Mouse (Mus musculus) layer of hippocampus, adult 2 months (tissue): ENCODE results near the gene Fam122c. TPM values are rescaled to one million over a fixed set of nuclear protein-coding genes. Genes with fewer than 3 reads are reported as not detected.
A peak's percentile ranks its signal among the peaks of the same experiment; 100 is the strongest.
"Not testable (repeated sequence)": the region's sequence is repeated elsewhere in the genome, so short reads cannot be mapped to it uniquely, and the experiment has no call there.

Experiments
- DNase-seq, 2 experiments: peaks; one replicate each; pipeline ENCODE4 v3.0.0; 2022; ENCODE audit warnings: low spot score in 2 of 2
- H3K27ac ChIP-seq: fragments of 200-600 bp; 2 replicates; pipeline ENCODE4 v1.8.1; 2022
- H3K4me3 ChIP-seq: fragments of 200-600 bp; 2 replicates; pipeline ENCODE4 v1.8.1; 2022; ENCODE audit warnings: mild to moderate bottlenecking
- CTCF ChIP-seq: fragments of 200-600 bp; conservative IDR thresholded peaks from 2 replicates; pipeline ENCODE4 v1.8.1; 2022; ENCODE audit warnings: antibody characterized with exemption, mild to moderate bottlenecking, moderate library complexity
- long read RNA-seq, 2 experiments: library from polyadenylated mRNA; stranded (forward); transcript quantifications; one replicate each; pipeline ENCODE4 v2.0.0; 2021; ENCODE audit warnings: borderline mapping rate in 2 of 2
- total RNA-seq, 2 experiments: library from RNA; stranded (reverse); gene quantifications; 2 replicates each; pipeline ENCODE4 v1.2.3; 2021

Fam122c gene
- not detected for total RNA-seq
- long read RNA-seq, experiment 1: 0 reads
- long read RNA-seq, experiment 2: 0 reads

- DNase-seq: no peak
- H3K4me3 ChIP-seq: no peak within 1 kb of the TSS
- TF ChIP-seq CTCF: no peak
Measured at GRCm38 (mm10) chrX:53273124-53273523, at the start of gene Fam122c. TSS of gene Fam122c (plus strand) at chrX:53273424.

GRCm38 (mm10) chrX:53224353-53224944, 48.8 kb upstream of the Fam122c start:
- no peak overlapping the region for H3K4me3 ChIP-seq
- no peak for DNase-seq
- no peak overlapping the region for H3K27ac ChIP-seq
- no peak for TF ChIP-seq CTCF

More at GRCm38 (mm10) chrX:53273124-53273523, at the start of gene Fam122c:
- no peak within 1 kb of the TSS for H3K27ac ChIP-seq

GRCm38 (mm10) chrX:53231965-53232364, 41.3 kb upstream of the Fam122c start:
- no peak for DNase-seq
- peak overlapping the region; percentile 29 for H3K4me3 ChIP-seq
- no peak overlapping the region for H3K27ac ChIP-seq

GRCm38 (mm10) chrX:53233689-53234088, 39.5 kb upstream of the Fam122c start:
- no peak for DNase-seq
- peak; percentile 26; the same call in 1 of the 2 replicates for TF ChIP-seq CTCF
- Histone ChIP-seq H3K4me3 (no peak overlapping the region), H3K27ac (no peak overlapping the region)

More at GRCm38 (mm10) chrX:53231965-53232364, 41.3 kb upstream of the Fam122c start:
- no peak for TF ChIP-seq CTCF

- no peak overlapping the region for H3K4me3 ChIP-seq
- DNase-seq: no peak
- H3K27ac ChIP-seq: no peak overlapping the region
- TF ChIP-seq CTCF: no peak
Measured at GRCm38 (mm10) chrX:53236404-53236803, 36.8 kb upstream of the Fam122c start.

- no peak overlapping the region for H3K4me3 ChIP-seq
- no peak for DNase-seq
- no peak overlapping the region for H3K27ac ChIP-seq
- peak; percentile 64 for TF ChIP-seq CTCF
Measured at GRCm38 (mm10) chrX:53237971-53238370, 35.3 kb upstream of the Fam122c start.

- TF ChIP-seq CTCF: no peak
- Histone ChIP-seq H3K27ac (no peak within 1 kb of the TSS), H3K4me3 (no peak within 1 kb of the TSS)
- DNase-seq: no peak
Measured at GRCm38 (mm10) chrX:53240011-53240410, 33.2 kb upstream of the Fam122c start, which contains the start of gene Plac1. TSS of gene Plac1 (minus strand) at chrX:53240111.

GRCm38 (mm10) chrX:53255195-53255594, 18.0 kb upstream of the Fam122c start:
- H3K27ac ChIP-seq: no peak overlapping the region
- H3K4me3 ChIP-seq: no peak overlapping the region
- no peak for DNase-seq
- peak; percentile 82 for TF ChIP-seq CTCF

GRCm38 (mm10) chrX:53266186-53266585, 7.0 kb upstream of the Fam122c start:
- no peak for DNase-seq
- TF ChIP-seq CTCF: no peak
- Histone ChIP-seq H3K4me3 (no peak overlapping the region), H3K27ac (no peak overlapping the region)

GRCm38 (mm10) chrX:53268856-53269255, 4.4 kb upstream of the Fam122c start:
- DNase-seq: peak; percentile 22 to 32
- peak overlapping the region; percentile 73 for H3K4me3 ChIP-seq
- no peak overlapping the region for H3K27ac ChIP-seq
- TF ChIP-seq CTCF: no peak

GRCm38 (mm10) chrX:53269289-53270062, 3.7 kb upstream of the Fam122c start, which contains the start of gene Fam122b:
TSS of gene Fam122b (minus strand) at chrX:53269805.
- peak within 1 kb of the TSS; percentile 36; the same call in 1 of the 2 replicates for H3K27ac ChIP-seq
- TF ChIP-seq CTCF: no peak
- peak within 1 kb of the TSS; percentile 73 for H3K4me3 ChIP-seq
- peak; percentile 88 to 89 for DNase-seq

- Histone ChIP-seq H3K4me3 (peak overlapping the region; percentile 43), H3K27ac (no peak overlapping the region)
- TF ChIP-seq CTCF: no peak
- DNase-seq: no peak
Measured at GRCm38 (mm10) chrX:53270063-53270432, 3.2 kb upstream of the Fam122c start.

- not testable (repeated sequence) for H3K4me3 ChIP-seq, H3K27ac ChIP-seq, DNase-seq
Measured at GRCm38 (mm10) chrX:53271628-53272027, 1.6 kb upstream of the Fam122c start.
